Mouse (Mus musculus) right cerebral cortex, postnatal 14 days (tissue): ENCODE measurements around the gene Ap3d1.

Source experiments
- DNase-seq: peaks from one replicate; pipeline ENCODE4 v3.0.0; 2022

The Ap3d1 gene

DNA sequence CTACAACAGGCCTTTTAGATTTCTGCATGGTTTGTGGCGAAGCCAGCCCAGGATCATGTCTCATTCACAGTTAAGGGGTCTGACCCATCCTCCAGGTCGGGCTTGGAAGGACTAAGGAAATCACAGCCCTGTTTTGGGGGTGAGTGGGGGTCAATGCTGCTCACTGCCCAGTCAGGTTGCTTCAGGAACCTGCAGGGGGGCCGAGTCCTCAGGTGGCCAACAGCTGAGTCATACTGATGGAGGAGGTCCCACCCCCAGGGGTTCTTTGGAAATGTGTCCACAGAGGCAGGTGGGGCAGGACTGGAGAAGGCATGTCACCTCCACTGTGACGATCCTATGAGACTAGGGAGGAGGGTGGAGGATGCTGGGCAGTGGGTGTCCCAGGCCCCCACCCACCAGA lies 76.6 kb downstream of the Ap3d1 start:
- DNase-seq = no peak

DNA sequence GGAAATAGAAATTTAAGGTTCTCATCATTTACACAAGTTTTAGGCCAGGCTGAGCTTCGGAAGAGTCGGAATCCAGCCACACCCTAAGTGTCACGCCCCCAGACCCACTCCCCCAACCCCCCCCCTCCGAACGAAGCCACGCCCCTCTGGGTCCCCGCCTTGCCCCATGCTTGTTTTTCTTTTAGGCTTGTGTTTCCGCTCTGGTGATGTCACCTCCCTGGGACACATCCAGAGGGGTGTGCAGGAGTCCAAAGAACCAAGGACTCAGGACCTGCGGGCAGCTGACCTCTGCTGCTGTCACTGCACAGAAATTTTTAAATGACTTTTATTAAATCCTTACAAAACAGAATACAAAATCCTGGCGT lies 77.1 kb downstream of the Ap3d1 start:
- no peak for DNase-seq

DNA sequence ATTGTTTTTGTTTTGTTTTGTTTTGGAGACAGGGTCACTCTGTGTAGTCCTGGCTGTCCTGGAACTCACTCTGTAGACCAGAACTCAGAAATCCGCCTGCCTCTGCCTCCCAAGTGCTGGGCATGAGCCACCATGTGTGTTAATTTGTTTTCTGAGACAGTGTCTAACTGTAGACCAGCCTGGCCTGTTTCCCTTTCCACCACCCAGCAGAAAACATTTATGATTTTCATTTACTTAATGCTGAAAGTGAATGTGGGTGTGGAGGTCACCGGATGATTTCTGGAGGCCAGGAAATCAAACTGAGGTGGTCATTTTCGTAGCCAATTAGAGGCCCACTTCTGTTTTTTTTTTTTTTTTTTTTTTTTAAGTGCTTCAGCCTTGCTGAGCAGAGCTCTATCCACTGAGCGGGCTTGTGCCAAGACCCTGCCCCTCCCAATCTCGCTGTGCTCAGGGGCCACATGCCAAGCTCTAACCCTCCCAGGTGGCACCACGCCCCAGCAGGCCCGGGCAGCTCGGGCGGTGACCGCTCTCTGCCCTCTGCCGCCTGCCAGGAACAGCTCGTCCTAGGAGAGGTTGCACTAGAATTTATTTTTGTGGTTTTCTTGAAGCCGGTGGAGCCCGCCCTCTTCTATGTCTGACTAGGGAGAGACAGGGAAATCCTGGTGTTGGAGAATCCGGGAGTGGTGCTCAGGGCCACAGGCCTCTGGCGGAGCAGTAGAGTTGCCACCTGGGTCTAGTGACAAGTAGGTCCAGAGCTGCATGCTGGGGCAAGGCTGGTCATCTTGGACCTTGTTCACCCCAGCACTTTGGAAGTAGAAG lies 77.7 kb downstream of the Ap3d1 start:
- no peak for DNase-seq

DNA sequence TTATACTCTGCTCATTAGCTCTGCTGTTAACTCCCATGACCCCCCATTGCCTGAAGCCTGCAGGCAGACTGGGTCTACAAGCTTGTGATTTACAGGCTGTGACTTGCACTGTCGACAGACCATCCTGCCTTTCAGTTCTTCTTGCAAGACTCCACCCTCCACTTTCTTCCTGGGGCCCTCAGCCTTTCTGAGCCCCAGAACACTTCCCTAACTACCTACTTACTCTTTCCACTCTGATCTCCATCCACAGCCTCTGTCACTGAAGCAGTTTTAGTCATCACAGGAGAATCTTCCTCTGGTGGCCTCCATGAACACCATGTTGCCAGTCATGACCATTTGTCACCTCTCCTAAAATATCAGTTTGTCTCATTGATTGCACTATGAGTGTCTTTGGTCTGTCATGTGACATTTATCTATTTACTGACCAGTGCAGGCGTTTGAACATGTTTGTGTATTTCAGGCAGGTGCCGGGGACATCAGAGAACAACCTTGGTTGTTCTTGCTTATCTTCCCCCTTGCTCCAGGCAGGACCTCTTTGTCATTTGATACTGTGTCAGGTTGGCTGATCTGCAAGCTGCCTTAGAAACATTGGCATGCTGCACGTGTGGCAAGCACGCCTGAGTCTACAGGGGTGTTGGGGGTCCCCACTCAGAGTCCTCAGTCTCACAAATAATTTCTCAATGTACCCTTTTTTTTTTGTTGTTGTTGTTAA lies 78.4 kb downstream of the Ap3d1 start:
- no peak for DNase-seq

DNA sequence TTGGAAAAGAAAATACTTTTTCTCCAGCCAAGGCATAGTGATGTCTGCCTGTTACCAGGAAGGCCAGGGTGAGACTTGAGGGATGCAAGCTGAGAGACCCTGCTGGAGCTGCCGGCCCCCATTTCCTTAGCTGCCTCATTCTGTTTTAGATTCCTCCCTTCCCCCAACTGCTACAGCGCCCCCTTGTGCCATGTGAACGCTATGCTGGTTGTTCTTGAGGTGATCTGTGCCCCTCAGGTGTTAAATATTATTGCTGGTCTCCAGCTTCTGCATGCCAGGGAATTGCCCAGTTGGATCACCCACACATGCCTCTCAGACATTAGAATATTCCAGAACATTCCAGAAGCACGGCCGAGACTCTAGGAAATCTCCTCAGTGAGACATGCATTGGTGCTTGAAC lies 80.9 kb downstream of the Ap3d1 start:
- DNase-seq = no peak

DNA sequence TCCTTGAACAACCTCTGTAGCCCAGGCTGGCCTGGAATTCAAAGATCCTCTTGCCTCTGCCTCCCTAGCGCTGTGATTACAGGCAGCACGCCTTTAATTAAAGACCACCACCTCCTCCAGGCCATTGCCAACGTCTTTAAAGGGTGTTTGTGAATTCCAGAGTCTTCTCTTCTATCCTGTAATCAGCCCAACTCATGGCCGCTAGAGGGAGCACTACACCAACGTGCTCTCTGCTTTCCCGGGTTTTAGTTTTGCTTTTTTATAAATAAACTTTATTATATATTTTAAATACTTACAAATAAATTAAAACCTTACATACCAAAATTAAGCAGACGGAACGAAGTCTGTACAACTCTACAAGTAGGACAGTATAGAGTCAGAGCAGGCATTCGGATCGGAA lies 82.9 kb downstream of the Ap3d1 start:
- peak; percentile 88 for DNase-seq

DNA sequence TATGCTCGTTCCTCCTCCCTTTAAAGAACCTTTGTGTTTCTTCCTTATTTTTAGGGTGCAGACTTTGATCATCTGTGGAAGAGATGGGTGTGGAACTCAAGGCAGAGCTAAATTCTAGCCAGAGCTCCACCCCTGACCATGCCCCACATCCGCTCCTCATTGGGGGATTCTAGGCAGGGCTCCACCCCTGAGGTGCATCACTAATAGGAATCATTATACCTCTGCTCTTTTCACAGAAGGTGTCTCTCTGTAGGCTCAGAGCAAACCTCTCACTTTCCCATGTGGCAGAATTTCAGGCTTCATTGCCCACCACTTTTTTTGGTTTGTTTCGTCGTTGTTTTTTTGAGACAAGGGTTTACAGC lies 83.2 kb downstream of the Ap3d1 start:
- no peak for DNase-seq

DNA sequence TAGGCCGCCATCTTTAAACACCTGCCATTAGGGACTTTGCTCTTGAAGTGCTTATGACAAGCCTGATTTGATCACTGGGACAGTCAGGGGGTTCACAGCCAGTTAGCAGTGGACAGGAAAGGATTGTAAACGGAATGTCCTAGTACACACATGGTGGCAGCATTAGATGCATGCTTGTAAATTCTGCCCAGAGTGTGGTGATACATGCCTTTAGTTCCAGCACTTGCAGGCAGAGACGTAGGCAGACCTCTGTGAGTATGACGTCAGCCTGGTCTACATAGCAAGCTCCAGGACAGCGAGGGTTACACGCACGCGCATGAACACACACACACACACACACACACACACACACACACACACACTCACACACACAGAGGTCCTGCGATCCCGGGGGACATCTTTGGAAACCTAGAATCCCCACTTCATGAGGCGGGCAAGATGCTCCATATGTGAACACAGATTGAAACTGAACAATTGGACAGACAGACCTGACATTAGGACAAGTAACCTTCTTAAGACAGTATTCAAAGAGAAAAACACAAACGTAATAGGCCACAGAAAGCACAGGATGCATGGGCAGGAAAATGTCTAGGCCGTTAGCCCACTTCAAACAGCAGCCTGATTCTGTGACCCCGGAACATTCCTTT lies 83.7 kb downstream of the Ap3d1 start:
- no peak for DNase-seq
